Mouse (Mus musculus): ENCODE data around the gene Rab11fip5.

Rab11fip5 gene

GRCm38 (mm10) chr6:85373066-85373860 is 1.2 kb downstream of the Rab11fip5 start:
- no peak for DNase-seq

- no peak for DNase-seq
Observed at GRCm38 (mm10) chr6:85372496-85372895, 1.9 kb downstream of the Rab11fip5 start.

GRCm38 (mm10) chr6:85371859-85372405 is 2.5 kb downstream of the Rab11fip5 start:
- no peak for DNase-seq

- DNase-seq, result no peak
Observed at GRCm38 (mm10) chr6:85370666-85371430, 3.6 kb downstream of the Rab11fip5 start.

- DNase-seq, result no peak
Observed at GRCm38 (mm10) chr6:85370041-85370440, 4.4 kb downstream of the Rab11fip5 start.

- no peak for DNase-seq
Observed at GRCm38 (mm10) chr6:85369181-85369860, 5.1 kb downstream of the Rab11fip5 start.

- DNase-seq, result no peak
Observed at GRCm38 (mm10) chr6:85368722-85369121, 5.7 kb downstream of the Rab11fip5 start.

GRCm38 (mm10) chr6:85368166-85368565 is 6.3 kb downstream of the Rab11fip5 start:
- DNase-seq, result no peak

- DNase-seq, result no peak
Observed at GRCm38 (mm10) chr6:85366387-85366786, 8.0 kb downstream of the Rab11fip5 start.

- no peak for DNase-seq
Observed at GRCm38 (mm10) chr6:85364439-85364838, 10.0 kb downstream of the Rab11fip5 start.

- DNase-seq, result no peak
Observed at GRCm38 (mm10) chr6:85363906-85364260, 10.6 kb downstream of the Rab11fip5 start.

GRCm38 (mm10) chr6:85363231-85363905 is 11.1 kb downstream of the Rab11fip5 start:
- no peak for DNase-seq

GRCm38 (mm10) chr6:85362610-85363009 is 11.8 kb downstream of the Rab11fip5 start:
- no peak for DNase-seq

GRCm38 (mm10) chr6:85360311-85360710 is 14.1 kb downstream of the Rab11fip5 start:
- no peak for DNase-seq

- no peak for DNase-seq
Observed at GRCm38 (mm10) chr6:85358877-85359276, 15.6 kb downstream of the Rab11fip5 start.

GRCm38 (mm10) chr6:85356682-85357465 is 17.6 kb downstream of the Rab11fip5 start:
- no peak for DNase-seq

- DNase-seq, result no peak
Observed at GRCm38 (mm10) chr6:85355753-85356152, 18.7 kb downstream of the Rab11fip5 start.

GRCm38 (mm10) chr6:85354709-85355108 is 19.7 kb downstream of the Rab11fip5 start:
- DNase-seq, result no peak

- no peak for DNase-seq
Observed at GRCm38 (mm10) chr6:85353706-85354105, 20.7 kb downstream of the Rab11fip5 start.

GRCm38 (mm10) chr6:85350157-85350556 is 24.3 kb downstream of the Rab11fip5 start:
- DNase-seq, result no peak

- DNase-seq, result no peak
Observed at GRCm38 (mm10) chr6:85349246-85349645, 25.2 kb downstream of the Rab11fip5 start.

- no peak for DNase-seq
Observed at GRCm38 (mm10) chr6:85348133-85348532, 26.3 kb downstream of the Rab11fip5 start.
